Mouse (Mus musculus) brain, embryonic 14.5 days (tissue): ENCODE measurements around the gene Kdelr2.

ENCODE experiments used
- CTCF ChIP-seq: fragments of 200-500 bp; IDR thresholded peaks from 2 replicates; pipeline ENCODE4 v1.5.1; 2012; ENCODE audit warnings: inconsistent platforms, mild to moderate bottlenecking, moderate library complexity, borderline replicate concordance; ENCODE audit not compliant: insufficient read depth, insufficient read length; ENCODE audit errors: extremely low read depth
- POLR2A ChIP-seq: fragments of 200-500 bp; IDR thresholded peaks from 2 replicates; pipeline ENCODE4 v1.6.1; 2012; ENCODE audit warnings: mild to moderate bottlenecking, inconsistent platforms, borderline replicate concordance; ENCODE audit not compliant: poor library complexity, insufficient read depth, insufficient read length, severe bottlenecking; ENCODE audit errors: extremely low read depth

- no peak for TF ChIP-seq CTCF
- no peak for TF ChIP-seq POLR2A
Measured at GRCm38 (mm10) chr5:143356686-143357388, 46.8 kb upstream of the Kdelr2 start, which contains the start of gene Grid2ip.
